Mouse (Mus musculus): ENCODE data around the gene Piezo1.

Gene Piezo1

GRCm38 (mm10) chr8:122548331-122548730 lies 2.8 kb downstream of the Piezo1 start:
- no peak for ATAC-seq (ENCODE audit: insufficient number of reproducible peaks, low FRiP score, low TSS enrichment)

- ATAC-seq (ENCODE audit: insufficient number of reproducible peaks, low FRiP score, low TSS enrichment): no peak
Observed at GRCm38 (mm10) chr8:122547815-122548214, 3.3 kb downstream of the Piezo1 start.

GRCm38 (mm10) chr8:122546811-122547453 lies 4.2 kb downstream of the Piezo1 start:
- ATAC-seq (ENCODE audit: insufficient number of reproducible peaks, low FRiP score, low TSS enrichment): no peak

GRCm38 (mm10) chr8:122546066-122546755 lies 4.9 kb downstream of the Piezo1 start:
- no peak for ATAC-seq (ENCODE audit: insufficient number of reproducible peaks, low FRiP score, low TSS enrichment)

- no peak for ATAC-seq (ENCODE audit: insufficient number of reproducible peaks, low FRiP score, low TSS enrichment)
Observed at GRCm38 (mm10) chr8:122544138-122544537, 7.0 kb downstream of the Piezo1 start.

GRCm38 (mm10) chr8:122538310-122539076 lies 12.6 kb downstream of the Piezo1 start:
- ATAC-seq (ENCODE audit: insufficient number of reproducible peaks, low FRiP score, low TSS enrichment): no peak

GRCm38 (mm10) chr8:122537812-122538211 lies 13.3 kb downstream of the Piezo1 start:
- ATAC-seq (ENCODE audit: insufficient number of reproducible peaks, low FRiP score, low TSS enrichment): no peak

GRCm38 (mm10) chr8:122537033-122537432 lies 14.1 kb downstream of the Piezo1 start:
- ATAC-seq (ENCODE audit: insufficient number of reproducible peaks, low FRiP score, low TSS enrichment): no peak

- ATAC-seq (ENCODE audit: insufficient number of reproducible peaks, low FRiP score, low TSS enrichment): no peak
Observed at GRCm38 (mm10) chr8:122531312-122531711, 19.8 kb downstream of the Piezo1 start.

GRCm38 (mm10) chr8:122529159-122529558 lies 22.0 kb downstream of the Piezo1 start:
- ATAC-seq (ENCODE audit: insufficient number of reproducible peaks, low FRiP score, low TSS enrichment): no peak

GRCm38 (mm10) chr8:122527937-122528336 lies 23.2 kb downstream of the Piezo1 start:
- no peak for ATAC-seq (ENCODE audit: insufficient number of reproducible peaks, low FRiP score, low TSS enrichment)

- ATAC-seq (ENCODE audit: insufficient number of reproducible peaks, low FRiP score, low TSS enrichment): no peak
Observed at GRCm38 (mm10) chr8:122526526-122527170, 24.5 kb downstream of the Piezo1 start.

- no peak for ATAC-seq (ENCODE audit: insufficient number of reproducible peaks, low FRiP score, low TSS enrichment)
Observed at GRCm38 (mm10) chr8:122526084-122526483, 25.0 kb downstream of the Piezo1 start.

GRCm38 (mm10) chr8:122525004-122525403 lies 26.1 kb downstream of the Piezo1 start:
- no peak for ATAC-seq (ENCODE audit: insufficient number of reproducible peaks, low FRiP score, low TSS enrichment)

GRCm38 (mm10) chr8:122524506-122524905 lies 26.6 kb downstream of the Piezo1 start:
- ATAC-seq (ENCODE audit: insufficient number of reproducible peaks, low FRiP score, low TSS enrichment): no peak

- no peak for ATAC-seq (ENCODE audit: insufficient number of reproducible peaks, low FRiP score, low TSS enrichment)
Observed at GRCm38 (mm10) chr8:122523652-122524360, 27.3 kb downstream of the Piezo1 start.

- no peak for ATAC-seq (ENCODE audit: insufficient number of reproducible peaks, low FRiP score, low TSS enrichment)
Observed at GRCm38 (mm10) chr8:122522796-122523651, 28.1 kb downstream of the Piezo1 start.

GRCm38 (mm10) chr8:122520611-122521010 lies 30.5 kb downstream of the Piezo1 start:
- ATAC-seq (ENCODE audit: insufficient number of reproducible peaks, low FRiP score, low TSS enrichment): no peak

GRCm38 (mm10) chr8:122517541-122518190 lies 33.5 kb downstream of the Piezo1 start:
- no peak for ATAC-seq (ENCODE audit: insufficient number of reproducible peaks, low FRiP score, low TSS enrichment)

Data from cerebellum, adult (tissue).